ENCODE assay signal across 8 mouse cellular contexts in the genomic region with DNA sequence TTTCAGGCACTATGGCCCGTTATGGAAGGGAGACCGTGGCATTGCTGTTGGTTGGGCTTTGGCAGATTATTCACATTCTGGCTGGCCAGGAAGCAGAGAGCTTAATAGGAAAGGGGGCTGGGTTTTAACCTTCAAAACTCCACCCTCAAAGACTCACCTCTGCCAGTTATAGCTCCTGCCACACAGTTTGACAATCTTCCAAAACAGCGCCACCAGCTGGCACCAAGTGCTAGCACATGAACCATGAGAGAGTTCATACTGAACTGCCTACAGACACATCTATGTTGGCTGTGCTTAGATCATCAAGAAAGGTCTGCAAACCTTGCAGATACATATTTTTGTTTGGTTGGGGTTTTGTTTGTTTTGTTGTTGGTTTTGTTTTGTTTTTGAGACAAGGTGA. TPM values are rescaled to one million over a fixed set of nuclear protein-coding genes. Genes with fewer than 3 reads are reported as not detected.
DNase-seq lines count a peak whose midpoint lies in the region; ATAC-seq and TF ChIP-seq lines count a peak whose summit lies in the region.

No protein-coding gene starts in this region.

- intact Hi-C loops in left cerebral cortex, postnatal 36 days (cut with DNase I) = no loop called here

- TF ChIP-seq CTCF in intestine, postnatal 0 days (IDR thresholded peaks at IDR 0.05; ENCODE audit: low read depth) = peak; percentile 47

- no peak overlapping the region for H3K9ac ChIP-seq in intestine, postnatal 0 days (ENCODE audit: low read depth, low read length)
- no peak overlapping the region for H3K9ac ChIP-seq in intestine, embryonic 15.5 days

- no peaks in the 10 kb centered on the region for H3K27me3 ChIP-seq in intestine, postnatal 0 days (replicated peaks; ENCODE audit: control insufficient read depth, insufficient read depth, low read length)
- no peaks in the 10 kb centered on the region for H3K27me3 ChIP-seq in intestine, embryonic 15.5 days (replicated peaks)

- H3K9me3 ChIP-seq in intestine, postnatal 0 days (ENCODE audit: control insufficient read depth) = no peaks in the 10 kb centered on the region
- H3K9me3 ChIP-seq in intestine, embryonic 15.5 days = no peaks in the 10 kb centered on the region

- H3K36me3 ChIP-seq in intestine, postnatal 0 days (ENCODE audit: control insufficient read depth, insufficient read depth) = no peaks in the 10 kb centered on the region
- H3K36me3 ChIP-seq in intestine, embryonic 15.5 days = no peaks in the 10 kb centered on the region

- no peak overlapping the region for H3K4me3 ChIP-seq in intestine, postnatal 0 days (ENCODE audit: low read depth, low read length)
- H3K4me3 ChIP-seq in intestine, embryonic 15.5 days (replicated peaks) = no peak overlapping the region

- 75% methylated on average over 3 of the region's 3 CpGs for WGBS in intestine, postnatal 0 days
- 67% methylated on average over 3 of the region's 3 CpGs for WGBS in intestine, embryonic 15.5 days

- H3K4me2 ChIP-seq in intestine, postnatal 0 days (replicated peaks; ENCODE audit: low read depth) = no peak overlapping the region
- no peak overlapping the region for H3K4me2 ChIP-seq in intestine, embryonic 15.5 days (replicated peaks)

- ATAC-seq in intestine, postnatal 0 days = no peak
- no peak for ATAC-seq in intestine, embryonic 15.5 days

- no peaks in the 10 kb centered on the region for H3K4me1 ChIP-seq in intestine, postnatal 0 days (replicated peaks; ENCODE audit: control insufficient read depth, insufficient read depth, low read length)
- no peaks in the 10 kb centered on the region for H3K4me1 ChIP-seq in intestine, embryonic 15.5 days (replicated peaks)

- H3K27ac ChIP-seq in intestine, postnatal 0 days (ENCODE audit: low read depth, low read length) = 0 out of 2 replicates have a peak overlapping the region, but pooled peaks have one; percentile 15
- H3K27ac ChIP-seq in intestine, embryonic 15.5 days = no peak overlapping the region

- peak; percentile 15 for DNase-seq in CD4-positive helper T cell, adult 2 months (ENCODE audit: low read depth, low spot score)
- DNase-seq in adipocyte (ENCODE audit: low spot score) = peak; percentile 39
- peak; percentile 62 for DNase-seq in gastrocnemius, postnatal 10 days
- peak; percentile 50 for DNase-seq in retina, postnatal 1 day
- no peak for DNase-seq in layer of hippocampus, adult 8-10 months (ENCODE audit: low spot score in 2 of 2)
- no peak for DNase-seq in left cerebral cortex, postnatal 36 days (ENCODE audit: low spot score in 2 of 2)

RNA-seq across cellular contexts. Expression of a gene that starts 28.7 kb away (rescaled TPM):
- polyA plus RNA-seq in intestine, postnatal 0 days (2015; fragmentation: Nextera tagmentation; extraction: Ambion mirVana) = 109 and 119 TPM in 2 replicates
- polyA plus RNA-seq in intestine, embryonic 15.5 days (2015; fragmentation: Nextera tagmentation; extraction: Ambion mirVana) = 157 and 178 TPM in 2 replicates
- 100 to 1,000 TPM; 104 to 118 TPM for total RNA-seq in gastrocnemius, postnatal 10 days (2021)
- total RNA-seq in layer of hippocampus, adult 8-10 months (2022) = 100 to 1,000 TPM; 160 to 192 (median 175) TPM
- 100 to 1,000 TPM; 138 to 151 TPM for total RNA-seq in left cerebral cortex, postnatal 36 days (2021)

Comparison
In these comparisons a context has a peak if more than half of its experiments do, and no peak if none do; other contexts are left out.
1. DNase-seq: peak in CD4-positive helper T cell, adult 2 months (single experiment), adipocyte (single experiment), gastrocnemius, postnatal 10 days (single experiment) and retina, postnatal 1 day (single experiment); none in layer of hippocampus, adult 8-10 months (0 of 2) and left cerebral cortex, postnatal 36 days (0 of 2).